Comparison of ENCODE assay signal across 26 mouse cellular contexts in genomic region chr15:28037651-28038050, GRCm38 (mm10).
"Had no signal": no experiment of that assay in that cellular context is flagged by ENCODE, and none has a peak within 500 bp of the region (broad histone marks: within the 10 kb centered on the region; RNA-seq: fewer than 3 reads in every experiment).

No protein-coding gene starts in this region.

- H3K9ac ChIP-seq: embryonic facial prominence, embryonic 12.5 days; embryonic facial prominence, embryonic 13.5 days; embryonic facial prominence, embryonic 15.5 days; forebrain, embryonic 12.5 days; forebrain, embryonic 13.5 days; forebrain, embryonic 15.5 days; forebrain, postnatal 0 days had no signal

- ATAC-seq: forebrain, embryonic 13.5 days; forebrain, embryonic 14.5 days; forebrain, embryonic 15.5 days; forebrain, embryonic 16.5 days; forebrain, postnatal 0 days had no signal

- H3K9me3 ChIP-seq: embryonic facial prominence, embryonic 10.5 days; embryonic facial prominence, embryonic 12.5 days; embryonic facial prominence, embryonic 13.5 days; embryonic facial prominence, embryonic 15.5 days; forebrain, embryonic 10.5 days; forebrain, embryonic 12.5 days; forebrain, embryonic 13.5 days; forebrain, embryonic 15.5 days had no signal

- H3K4me2 ChIP-seq: embryonic facial prominence, embryonic 12.5 days; embryonic facial prominence, embryonic 13.5 days; embryonic facial prominence, embryonic 15.5 days; forebrain, embryonic 12.5 days; forebrain, embryonic 13.5 days; forebrain, embryonic 15.5 days had no signal

- H3K27me3 ChIP-seq: embryonic facial prominence, embryonic 15.5 days; forebrain, embryonic 13.5 days; forebrain, embryonic 15.5 days had no signal

- H3K27ac ChIP-seq: embryonic facial prominence, embryonic 10.5 days; embryonic facial prominence, embryonic 12.5 days; embryonic facial prominence, embryonic 13.5 days; embryonic facial prominence, embryonic 15.5 days; forebrain, embryonic 10.5 days; forebrain, embryonic 12.5 days; forebrain, embryonic 13.5 days; forebrain, embryonic 15.5 days; gastrocnemius, adult 2 months; heart, adult 2 months had no signal

- H3K4me3 ChIP-seq: embryonic facial prominence, embryonic 10.5 days; embryonic facial prominence, embryonic 12.5 days; embryonic facial prominence, embryonic 13.5 days; embryonic facial prominence, embryonic 15.5 days; erythroblast, embryonic 14.5 days; forebrain, embryonic 10.5 days; forebrain, embryonic 12.5 days; forebrain, embryonic 13.5 days; forebrain, embryonic 15.5 days; gastrocnemius, adult 2 months; heart, adult 2 months had no signal

- H3K4me1 ChIP-seq: embryonic facial prominence, embryonic 10.5 days; embryonic facial prominence, embryonic 12.5 days had no signal

- DNase-seq: cerebellum, adult 2 months; cerebellum, adult 8-10 months; cerebellum, adult 9-10 months; cerebellum, adult 9-11 months; cerebellum, postnatal 14 days; cerebellum, postnatal 25 days; cerebellum, postnatal 36 days; embryo, embryonic 11 days; forebrain, postnatal 0 days; gastrocnemius, adult 2 months; gastrocnemius, postnatal 10 days; gastrocnemius, postnatal 14 days; gastrocnemius, postnatal 25 days; gastrocnemius, postnatal 36 days; heart, adult 2 months had no signal

- H3K36me3 ChIP-seq: embryonic facial prominence, embryonic 10.5 days; embryonic facial prominence, embryonic 12.5 days; embryonic facial prominence, embryonic 13.5 days; embryonic facial prominence, embryonic 15.5 days; forebrain, embryonic 10.5 days; forebrain, embryonic 12.5 days; forebrain, embryonic 15.5 days had no signal
